Mouse (Mus musculus): ENCODE measurements around the gene Spaca4.
A peak's percentile ranks its signal among the peaks of the same experiment; 100 is the strongest.

GRCm38 (mm10) chr7:45707375-45707967 lies 18.1 kb downstream of the Spaca4 start:
- TF ChIP-seq ZNF384 (IDR thresholded peaks at IDR 0.05; ENCODE audit: low read depth, low read length) (no peak), UBTF (IDR thresholded peaks at IDR 0.05; ENCODE audit: borderline replicate concordance, insufficient read depth, low read depth, low read length) (no peak), POLR2A (IDR thresholded peaks at IDR 0.05; ENCODE audit: control insufficient read depth in 1 of 2, insufficient read depth in 1 of 2, low read depth in 1 of 2, low read length in 2 of 2, poor library complexity in 1 of 2) (peak; percentile 45 to 88; a peak in 3 of 4 replicates), EP300 (IDR thresholded peaks at IDR 0.05; ENCODE audit: low read depth in 1 of 2, low read length in 2 of 2) (no peak; a peak in 1 of 4 replicates), ELF1 (IDR thresholded peaks at IDR 0.05; ENCODE audit: low read depth, low read length) (0 out of 2 replicates have a peak, but pooled peaks have one; percentile 37)

All from MEL (cell line).